Mouse (Mus musculus): ENCODE measurements at regions not wholly inside any gene's neighbourhood (a gene's known extent, or its start where the extent isn't known, plus 50 kb on each side); places are given as distances from the start of the nearest gene placed in this dataset.

GRCm38 (mm10) chr14:72817764-72818163, 108.0 kb upstream of the Fndc3a start:
- H3K4me1 ChIP-seq (ENCODE audit: control insufficient read depth, insufficient read depth, low read length): no peaks in the 10 kb centered on the region; the same call in 1 of the 2 replicates
- peak overlapping the region; percentile 37 for H3K4me3 ChIP-seq (ENCODE audit: control insufficient read depth, low read depth, low read length)
- no peaks in the 10 kb centered on the region for H3K27me3 ChIP-seq (ENCODE audit: control insufficient read depth, insufficient read depth, low read length)
- H3K27ac ChIP-seq (ENCODE audit: control insufficient read depth, insufficient read depth, low read depth, low read length): no peak overlapping the region
- no peaks in the 10 kb centered on the region for H3K36me3 ChIP-seq (ENCODE audit: control insufficient read depth, insufficient read depth, low read length)
- TF ChIP-seq POLR2A (IDR thresholded peaks at IDR 0.05; ENCODE audit: control insufficient read depth, low read depth, low read length): no peak
- TF ChIP-seq CTCF (IDR thresholded peaks at IDR 0.05; ENCODE audit: control insufficient read depth, insufficient read depth, insufficient replicate concordance, low read depth, low read length): no peak

DNA sequence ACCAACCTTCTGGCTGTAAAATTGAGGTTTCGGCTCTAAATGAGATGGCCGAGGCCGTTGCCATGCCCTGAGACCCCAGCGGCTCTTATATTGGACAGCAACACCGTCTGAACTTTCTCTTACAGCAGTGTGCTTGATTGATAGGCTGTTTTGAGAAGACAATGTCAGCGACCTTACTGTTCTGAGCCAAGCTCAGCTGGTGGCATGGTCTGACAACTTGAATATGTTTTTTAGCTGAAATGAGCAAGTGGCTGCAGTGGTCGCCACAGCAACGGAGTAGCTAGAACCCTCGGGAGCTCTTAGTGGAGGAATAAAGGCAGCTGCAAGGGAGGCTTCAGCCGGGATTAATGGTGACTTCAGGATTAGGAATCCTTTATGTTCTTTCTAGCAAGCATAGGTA, 107.0 kb upstream of the Fndc3a start:
- Histone ChIP-seq H3K4me3 (ENCODE audit: control insufficient read depth, low read depth, low read length) (no peak overlapping the region), H3K27ac (ENCODE audit: control insufficient read depth, insufficient read depth, low read depth, low read length) (no peak overlapping the region)
- TF ChIP-seq CTCF (IDR thresholded peaks at IDR 0.05; ENCODE audit: control insufficient read depth, insufficient read depth, insufficient replicate concordance, low read depth, low read length) (no peak), POLR2A (IDR thresholded peaks at IDR 0.05; ENCODE audit: control insufficient read depth, low read depth, low read length) (no peak)

DNA sequence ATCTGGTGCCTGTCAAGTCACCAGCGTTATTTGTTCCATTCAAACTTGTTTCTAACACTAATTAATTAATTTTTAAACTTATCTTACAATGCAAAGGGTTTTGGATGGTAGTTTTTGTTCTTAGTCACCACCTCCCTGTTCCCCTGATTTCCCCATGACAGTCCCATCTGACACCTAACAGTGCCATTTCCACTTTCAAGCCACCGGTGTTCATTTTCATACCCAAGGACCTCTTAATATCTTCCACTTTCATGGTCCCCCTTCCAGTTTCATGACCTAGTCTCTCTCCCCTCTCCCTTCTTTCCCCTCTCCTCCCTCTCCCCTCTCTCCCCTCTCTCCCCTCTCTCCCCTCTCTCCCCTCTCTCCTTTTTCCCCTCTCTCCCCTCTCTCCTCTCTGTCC, 99.3 kb upstream of the Fndc3a start:
- no peak for TF ChIP-seq CTCF (IDR thresholded peaks at IDR 0.05; ENCODE audit: control insufficient read depth, insufficient read depth, insufficient replicate concordance, low read depth, low read length)
- no peak for TF ChIP-seq POLR2A (IDR thresholded peaks at IDR 0.05; ENCODE audit: control insufficient read depth, low read depth, low read length)
- H3K27ac ChIP-seq (ENCODE audit: control insufficient read depth, insufficient read depth, low read depth, low read length): no peak overlapping the region
- no peaks in the 10 kb centered on the region for H3K4me1 ChIP-seq (ENCODE audit: control insufficient read depth, insufficient read depth, low read length)
- H3K36me3 ChIP-seq (ENCODE audit: control insufficient read depth, insufficient read depth, low read length): no peaks in the 10 kb centered on the region
- H3K27me3 ChIP-seq (ENCODE audit: control insufficient read depth, insufficient read depth, low read length): no peaks in the 10 kb centered on the region
- no peak overlapping the region for H3K4me3 ChIP-seq (ENCODE audit: control insufficient read depth, low read depth, low read length)

More for the DNA sequence above, 107.0 kb upstream of the Fndc3a start:
- Histone ChIP-seq H3K36me3 (ENCODE audit: control insufficient read depth, insufficient read depth, low read length) (no peaks in the 10 kb centered on the region), H3K4me1 (ENCODE audit: control insufficient read depth, insufficient read depth, low read length) (no peaks in the 10 kb centered on the region; the same call in 1 of the 2 replicates), H3K27me3 (ENCODE audit: control insufficient read depth, insufficient read depth, low read length) (no peaks in the 10 kb centered on the region)

GRCm38 (mm10) chr14:72807947-72808346, 98.1 kb upstream of the Fndc3a start:
- H3K27ac ChIP-seq (ENCODE audit: control insufficient read depth, insufficient read depth, low read depth, low read length): no peak overlapping the region
- H3K36me3 ChIP-seq (ENCODE audit: control insufficient read depth, insufficient read depth, low read length): no peaks in the 10 kb centered on the region
- no peak overlapping the region for H3K4me3 ChIP-seq (ENCODE audit: control insufficient read depth, low read depth, low read length)
- no peak for TF ChIP-seq POLR2A (IDR thresholded peaks at IDR 0.05; ENCODE audit: control insufficient read depth, low read depth, low read length)
- no peak for TF ChIP-seq CTCF (IDR thresholded peaks at IDR 0.05; ENCODE audit: control insufficient read depth, insufficient read depth, insufficient replicate concordance, low read depth, low read length)
- H3K27me3 ChIP-seq (ENCODE audit: control insufficient read depth, insufficient read depth, low read length): no peaks in the 10 kb centered on the region
- H3K4me1 ChIP-seq (ENCODE audit: control insufficient read depth, insufficient read depth, low read length): no peaks in the 10 kb centered on the region

DNA sequence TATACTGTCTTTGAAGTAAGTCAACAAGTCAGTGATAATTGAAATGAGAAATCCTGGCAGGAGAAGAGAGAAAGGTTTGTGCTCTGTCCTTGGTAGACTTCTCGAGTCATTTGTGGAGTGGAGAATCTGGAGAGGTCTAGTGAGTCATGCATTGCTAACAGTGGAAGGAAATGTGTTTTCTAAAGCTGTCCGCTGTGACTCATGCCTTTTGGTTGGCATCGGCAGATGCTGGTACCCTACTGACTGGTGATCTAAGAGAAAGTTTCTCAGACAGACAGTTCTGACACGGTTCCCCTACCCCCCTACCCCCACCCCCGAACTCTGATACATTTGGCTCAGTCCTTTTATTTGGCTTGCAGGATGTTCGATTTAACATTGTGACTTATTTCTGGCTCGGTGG, 97.5 kb upstream of the Fndc3a start:
- H3K27ac ChIP-seq (ENCODE audit: control insufficient read depth, insufficient read depth, low read depth, low read length): no peak overlapping the region
- H3K27me3 ChIP-seq (ENCODE audit: control insufficient read depth, insufficient read depth, low read length): no peaks in the 10 kb centered on the region
- H3K36me3 ChIP-seq (ENCODE audit: control insufficient read depth, insufficient read depth, low read length): no peaks in the 10 kb centered on the region
- no peak overlapping the region for H3K4me3 ChIP-seq (ENCODE audit: control insufficient read depth, low read depth, low read length)
- no peaks in the 10 kb centered on the region for H3K4me1 ChIP-seq (ENCODE audit: control insufficient read depth, insufficient read depth, low read length)
- TF ChIP-seq CTCF (IDR thresholded peaks at IDR 0.05; ENCODE audit: control insufficient read depth, insufficient read depth, insufficient replicate concordance, low read depth, low read length): no peak
- no peak for TF ChIP-seq POLR2A (IDR thresholded peaks at IDR 0.05; ENCODE audit: control insufficient read depth, low read depth, low read length)

DNA sequence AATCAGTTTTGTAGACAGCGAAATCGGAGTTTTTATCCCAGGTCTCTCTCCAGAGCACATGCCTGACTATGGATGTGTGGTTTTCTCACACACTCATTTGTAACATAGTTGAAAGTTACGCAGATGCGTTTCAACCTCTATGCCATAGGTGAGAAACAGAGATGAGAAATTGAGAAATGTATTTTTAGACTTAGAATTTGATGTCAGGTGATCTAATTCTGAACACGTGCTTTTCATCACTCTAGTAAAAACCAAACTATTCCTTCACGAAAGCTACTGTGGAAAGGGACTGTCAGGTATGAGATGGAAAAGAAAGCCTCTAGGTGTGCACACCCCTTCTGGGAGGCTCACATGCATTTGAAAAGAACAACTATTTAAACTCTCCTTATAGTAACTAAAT, 96.8 kb upstream of the Fndc3a start:
- Histone ChIP-seq H3K27me3 (ENCODE audit: control insufficient read depth, insufficient read depth, low read length) (no peaks in the 10 kb centered on the region), H3K4me3 (ENCODE audit: control insufficient read depth, low read depth, low read length) (no peak overlapping the region), H3K4me1 (ENCODE audit: control insufficient read depth, insufficient read depth, low read length) (no peaks in the 10 kb centered on the region), H3K27ac (ENCODE audit: control insufficient read depth, insufficient read depth, low read depth, low read length) (no peak overlapping the region), H3K36me3 (ENCODE audit: control insufficient read depth, insufficient read depth, low read length) (no peaks in the 10 kb centered on the region)
- no peak for TF ChIP-seq POLR2A (IDR thresholded peaks at IDR 0.05; ENCODE audit: control insufficient read depth, low read depth, low read length)
- no peak for TF ChIP-seq CTCF (IDR thresholded peaks at IDR 0.05; ENCODE audit: control insufficient read depth, insufficient read depth, insufficient replicate concordance, low read depth, low read length)

DNA sequence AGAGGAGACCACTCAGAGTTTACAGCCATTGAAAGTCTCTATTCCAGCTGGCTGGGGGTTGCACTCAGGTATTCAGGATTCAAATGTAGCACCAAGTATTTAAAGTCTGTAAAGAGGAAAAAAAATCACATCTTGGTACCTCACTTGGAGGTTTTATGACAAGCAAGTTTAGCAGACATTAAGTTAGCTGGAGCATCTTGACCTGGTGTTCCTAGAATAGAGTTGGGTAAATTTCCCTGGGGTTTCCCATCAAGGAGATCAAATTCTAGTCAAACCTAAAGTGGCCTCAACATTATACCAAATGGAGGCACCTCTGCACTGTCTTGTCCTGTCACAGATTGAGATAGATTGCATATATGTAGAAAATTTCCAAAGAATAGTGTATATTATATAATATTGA, 93.8 kb upstream of the Fndc3a start:
- H3K27ac ChIP-seq (ENCODE audit: control insufficient read depth, insufficient read depth, low read depth, low read length): no peak overlapping the region
- H3K36me3 ChIP-seq (ENCODE audit: control insufficient read depth, insufficient read depth, low read length): no peaks in the 10 kb centered on the region
- H3K27me3 ChIP-seq (ENCODE audit: control insufficient read depth, insufficient read depth, low read length): no peaks in the 10 kb centered on the region
- H3K4me1 ChIP-seq (ENCODE audit: control insufficient read depth, insufficient read depth, low read length): no peaks in the 10 kb centered on the region
- no peak overlapping the region for H3K4me3 ChIP-seq (ENCODE audit: control insufficient read depth, low read depth, low read length)
- TF ChIP-seq POLR2A (IDR thresholded peaks at IDR 0.05; ENCODE audit: control insufficient read depth, low read depth, low read length): no peak
- no peak for TF ChIP-seq CTCF (IDR thresholded peaks at IDR 0.05; ENCODE audit: control insufficient read depth, insufficient read depth, insufficient replicate concordance, low read depth, low read length)

DNA sequence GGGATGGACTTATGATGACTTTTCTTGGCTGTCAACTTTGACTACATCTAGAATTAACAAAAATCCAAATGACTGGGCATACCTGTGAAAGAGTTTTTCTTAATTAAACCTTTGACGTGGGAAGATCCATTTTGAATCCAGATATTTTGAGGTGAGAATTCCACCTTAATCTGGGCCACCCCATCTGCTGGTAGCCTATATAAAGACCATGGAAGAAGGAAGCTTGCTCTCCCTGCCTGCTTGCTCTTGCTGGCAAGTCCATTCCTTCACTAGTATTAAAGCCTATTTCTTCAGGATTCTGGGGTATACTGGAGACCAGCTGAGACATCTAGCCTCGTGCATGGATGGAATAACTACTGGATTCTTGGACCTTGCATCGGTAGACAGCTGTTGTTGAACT, 80.9 kb upstream of the Fndc3a start:
- Histone ChIP-seq H3K4me3 (ENCODE audit: control insufficient read depth, low read depth, low read length) (peak overlapping the region; percentile 62; the same call in 1 of the 2 replicates), H3K27me3 (ENCODE audit: control insufficient read depth, insufficient read depth, low read length) (no peaks in the 10 kb centered on the region), H3K27ac (ENCODE audit: control insufficient read depth, insufficient read depth, low read depth, low read length) (no peak overlapping the region), H3K36me3 (ENCODE audit: control insufficient read depth, insufficient read depth, low read length) (no peaks in the 10 kb centered on the region), H3K4me1 (ENCODE audit: control insufficient read depth, insufficient read depth, low read length) (no peaks in the 10 kb centered on the region)
- TF ChIP-seq CTCF (IDR thresholded peaks at IDR 0.05; ENCODE audit: control insufficient read depth, insufficient read depth, insufficient replicate concordance, low read depth, low read length) (no peak), POLR2A (IDR thresholded peaks at IDR 0.05; ENCODE audit: control insufficient read depth, low read depth, low read length) (no peak)
